Mouse (Mus musculus): ENCODE measurements around the gene Paqr4.

Gene Paqr4

DNA sequence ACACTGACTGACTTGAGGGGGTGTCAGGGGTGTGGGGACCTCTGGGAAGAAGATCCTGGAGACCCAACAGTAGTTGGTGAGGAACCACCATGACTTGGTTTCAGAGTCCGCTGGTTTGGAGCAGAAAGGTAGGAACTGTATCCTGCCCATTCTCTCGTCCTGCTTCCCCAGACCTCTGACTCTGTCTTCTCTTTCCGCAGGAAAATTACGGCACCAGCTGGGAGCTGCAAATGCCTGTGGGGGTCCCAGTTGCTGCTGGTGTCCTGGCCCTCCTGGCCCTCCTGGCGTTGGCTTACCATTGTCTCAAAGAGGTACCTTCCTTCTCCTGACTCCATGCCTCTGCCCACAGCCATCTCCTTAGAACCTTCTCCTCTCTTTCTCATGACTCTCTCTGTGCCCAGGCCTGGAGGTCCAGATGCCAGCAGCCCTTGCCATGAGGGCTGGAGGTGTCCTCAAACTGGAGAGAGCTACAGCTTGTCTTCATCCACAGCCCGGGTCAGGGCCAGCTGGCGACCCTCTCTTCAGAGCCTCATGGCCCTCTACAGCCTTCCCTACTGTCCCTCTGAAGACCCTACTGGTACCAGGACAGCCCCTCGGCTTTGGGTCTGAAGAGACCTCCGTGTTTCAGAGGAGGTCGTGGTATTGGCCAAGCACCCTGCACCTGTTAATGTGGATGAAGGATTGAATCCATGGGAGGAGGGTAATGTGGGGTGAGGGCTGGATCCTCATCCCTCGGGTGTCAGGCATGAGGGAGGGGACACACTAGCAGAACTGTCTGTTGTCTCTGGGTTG is 8.9 kb upstream of the Paqr4 start:
- DNase-seq (ENCODE audit: low spot score in 2 of 2) = no peak

- peak in 1 of 2 experiments; percentile 75 for DNase-seq (ENCODE audit: low spot score in 2 of 2)
These were observed 8.1 kb upstream of the Paqr4 start for GRCm38 (mm10) chr17:23748631-23749391.

DNA sequence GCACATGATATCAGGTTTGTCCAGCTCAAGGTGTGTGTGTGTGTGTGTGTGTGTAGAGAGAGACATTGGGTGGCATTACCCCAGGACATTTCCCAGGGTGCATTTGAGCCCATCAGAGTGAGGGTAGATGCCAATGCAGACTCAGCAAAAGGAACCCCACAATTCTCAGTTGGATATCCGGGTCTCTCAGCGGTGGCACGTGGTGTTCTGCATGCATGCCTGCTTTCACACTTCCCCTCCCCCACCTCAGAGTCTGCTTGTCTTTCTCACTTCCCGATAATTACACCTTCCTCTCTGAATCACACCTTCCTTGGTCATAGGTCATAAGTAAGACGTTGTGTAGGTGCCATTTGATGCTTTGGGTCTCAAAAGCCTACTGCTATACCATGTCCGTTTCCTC is 7.4 kb upstream of the Paqr4 start:
- no peak for DNase-seq (ENCODE audit: low spot score in 2 of 2)

DNA sequence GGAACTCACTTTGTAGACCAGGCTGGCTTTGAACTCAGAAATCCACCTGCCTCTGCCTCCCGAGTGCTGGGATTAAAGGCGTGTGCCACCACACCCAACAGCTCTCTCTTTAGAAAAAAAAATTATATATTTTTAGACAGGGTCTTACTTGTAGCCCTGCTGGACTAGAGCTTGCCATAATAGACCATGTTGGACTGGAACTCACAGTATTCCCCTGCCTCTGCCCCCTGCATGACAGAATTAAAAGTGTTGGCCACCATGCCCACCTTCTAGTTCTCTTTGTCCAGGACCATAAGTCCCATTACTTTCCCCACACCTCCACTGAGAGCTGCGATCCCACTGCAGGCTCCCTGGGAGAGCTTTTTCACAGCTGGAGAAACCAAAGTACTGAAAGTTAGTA is 6.8 kb upstream of the Paqr4 start:
- DNase-seq (ENCODE audit: low spot score in 2 of 2) = no peak

DNA sequence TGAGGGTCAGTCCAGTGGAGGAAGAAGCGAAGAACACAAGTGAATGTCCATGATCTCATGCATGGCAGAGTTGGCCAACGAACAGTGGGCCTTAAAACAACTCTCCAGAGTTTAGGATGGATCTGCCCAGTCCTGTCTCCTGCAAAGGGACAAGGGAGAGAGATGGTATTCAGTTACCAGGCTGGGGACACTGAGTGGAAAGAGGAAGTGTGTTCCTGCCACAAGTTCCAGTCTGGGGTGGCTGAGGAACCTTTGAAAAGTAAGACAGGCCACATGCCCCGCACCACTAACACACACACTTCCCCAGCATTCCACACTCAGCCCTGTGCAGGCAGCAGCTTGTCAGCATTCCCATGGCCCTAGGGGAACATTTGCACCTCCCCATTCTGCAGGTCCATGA is 6.1 kb upstream of the Paqr4 start:
- DNase-seq (ENCODE audit: low spot score in 2 of 2) = no peak

- no peak for DNase-seq (ENCODE audit: low spot score in 2 of 2)
These were observed 5.6 kb upstream of the Paqr4 start for GRCm38 (mm10) chr17:23746311-23746710.

- DNase-seq (ENCODE audit: low spot score in 2 of 2) = no peak
These were observed 4.9 kb upstream of the Paqr4 start, which contains the start of gene Kremen2 for GRCm38 (mm10) chr17:23745301-23746251. TSS of gene Kremen2 (minus strand) at chr17:23745833.

DNA sequence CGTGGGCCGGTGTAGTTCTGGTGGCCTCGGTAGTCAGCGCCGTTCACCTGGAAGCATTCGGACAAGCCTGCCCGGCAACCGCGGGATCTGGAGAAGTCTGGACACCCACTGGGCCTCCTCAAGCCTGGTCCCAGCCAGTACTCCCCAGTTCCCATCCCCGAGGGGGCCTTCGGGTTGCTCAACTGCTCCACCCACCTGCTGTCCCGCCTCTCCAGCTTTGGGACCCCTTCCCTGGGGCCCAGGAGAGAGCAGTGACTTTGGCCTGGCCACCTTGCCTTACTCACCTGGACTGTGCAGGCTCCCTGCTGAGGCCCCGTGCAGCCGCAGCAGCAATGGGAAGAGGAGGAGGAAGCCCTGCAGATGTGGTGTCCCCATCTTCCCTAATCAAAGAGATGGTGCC is 4.0 kb upstream of the Paqr4 start:
- DNase-seq (ENCODE audit: low spot score in 2 of 2) = no peak

DNA sequence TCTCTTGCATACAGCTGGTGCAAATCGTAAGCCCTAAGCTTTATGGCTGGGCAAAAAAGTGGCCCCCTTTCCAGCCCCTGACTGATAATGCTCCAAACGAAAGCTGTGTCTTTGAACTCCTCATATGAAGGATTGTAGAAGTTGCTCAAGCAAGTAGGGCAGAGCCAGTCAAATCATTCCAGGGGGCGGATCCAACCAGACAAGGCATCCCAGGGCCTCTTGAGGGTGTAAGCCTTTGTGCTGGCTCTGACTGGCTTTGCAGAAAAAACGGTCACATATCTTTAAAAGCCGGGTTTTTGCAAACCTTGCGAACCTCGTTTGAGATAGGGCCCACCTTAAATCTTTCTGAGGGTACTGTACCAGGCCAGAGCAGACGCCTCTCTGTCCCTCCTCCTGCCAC is 3.4 kb upstream of the Paqr4 start:
- DNase-seq (ENCODE audit: low spot score in 2 of 2) = no peak

DNA sequence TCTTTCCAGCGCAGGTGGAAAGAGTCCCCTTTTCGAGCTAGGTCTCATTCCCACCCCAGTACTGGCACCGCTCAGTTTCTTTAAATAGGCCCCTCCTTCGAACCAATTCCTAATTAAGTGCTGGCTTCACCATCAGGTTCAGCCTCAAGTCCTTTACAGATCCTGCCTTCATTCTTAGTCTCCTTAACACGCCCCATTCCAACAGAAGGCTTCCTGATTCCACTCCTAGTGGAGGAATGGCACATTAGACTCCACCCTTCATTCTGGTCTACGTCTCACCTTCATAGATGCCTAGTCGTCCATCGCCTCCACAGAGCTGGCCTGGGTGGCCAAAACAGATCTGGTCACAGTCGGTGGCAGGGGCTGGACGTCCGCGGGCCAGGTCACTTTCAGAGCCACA is 2.3 kb upstream of the Paqr4 start:
- no peak for DNase-seq (ENCODE audit: low spot score in 2 of 2)

GRCm38 (mm10) chr17:23742210-23742793 is 1.6 kb upstream of the Paqr4 start:
- no peak for DNase-seq (ENCODE audit: low spot score in 2 of 2)

GRCm38 (mm10) chr17:23741359-23742209 is 917 bp upstream of the Paqr4 start:
- no peak for DNase-seq (ENCODE audit: low spot score in 2 of 2)

- peak; percentile 82 to 94 for DNase-seq (ENCODE audit: low spot score in 2 of 2)
These were observed 507 bp downstream of the Paqr4 start for GRCm38 (mm10) chr17:23740136-23740584.

DNA sequence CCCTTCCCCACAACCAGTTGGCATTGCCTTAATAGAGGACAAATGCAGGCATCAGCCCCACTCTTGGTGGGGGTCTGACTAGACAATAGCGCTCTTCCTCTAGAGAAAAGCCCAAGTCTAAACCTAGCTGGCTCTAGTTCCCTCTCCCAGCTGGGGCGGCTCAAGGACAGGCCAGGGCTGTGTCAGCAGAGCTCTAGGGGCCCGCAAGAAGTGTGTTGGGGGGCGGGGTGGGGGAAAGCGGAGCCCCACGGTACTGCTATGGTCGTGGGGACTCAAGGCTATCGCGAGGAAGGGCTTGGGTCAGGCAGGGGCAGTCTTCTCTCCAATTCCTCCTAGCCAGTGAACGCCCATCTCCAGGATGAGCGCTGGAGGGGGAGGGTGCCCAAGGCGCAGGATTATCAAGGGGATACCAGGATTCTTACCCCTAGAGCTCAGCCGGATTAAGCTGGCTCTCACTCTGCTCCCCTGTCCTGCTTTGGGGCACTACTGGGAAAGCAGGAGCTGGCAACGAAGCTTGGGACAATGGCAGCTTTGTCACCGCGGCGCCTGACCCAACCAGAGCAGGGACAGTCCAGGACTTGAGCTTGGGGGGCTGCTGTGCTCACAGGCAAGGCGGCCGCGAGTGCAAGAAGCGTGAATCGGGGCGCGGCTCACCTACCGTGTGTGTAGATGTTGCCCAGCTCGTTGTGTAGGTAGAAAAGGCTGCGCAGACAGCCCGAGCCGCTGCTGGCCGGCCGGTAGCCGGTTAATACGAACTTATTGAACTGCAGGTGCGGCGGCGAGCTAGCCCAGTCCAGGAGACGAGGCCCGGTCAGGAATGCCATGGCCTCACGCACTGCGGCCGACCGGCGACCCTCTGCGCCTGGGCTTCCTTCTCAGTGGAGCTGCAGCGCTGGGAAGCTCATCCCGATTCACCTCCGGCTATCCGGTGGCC is 1.2 kb downstream of the Paqr4 start:
- DNase-seq (ENCODE audit: low spot score in 2 of 2) = peak in 1 of 2 experiments; percentile 46

- no peak for DNase-seq (ENCODE audit: low spot score in 2 of 2)
These were observed 1.8 kb downstream of the Paqr4 start for GRCm38 (mm10) chr17:23738836-23739201.

- no peak for DNase-seq (ENCODE audit: low spot score in 2 of 2)
These were observed 2.9 kb downstream of the Paqr4 start for GRCm38 (mm10) chr17:23737493-23738445.

DNA sequence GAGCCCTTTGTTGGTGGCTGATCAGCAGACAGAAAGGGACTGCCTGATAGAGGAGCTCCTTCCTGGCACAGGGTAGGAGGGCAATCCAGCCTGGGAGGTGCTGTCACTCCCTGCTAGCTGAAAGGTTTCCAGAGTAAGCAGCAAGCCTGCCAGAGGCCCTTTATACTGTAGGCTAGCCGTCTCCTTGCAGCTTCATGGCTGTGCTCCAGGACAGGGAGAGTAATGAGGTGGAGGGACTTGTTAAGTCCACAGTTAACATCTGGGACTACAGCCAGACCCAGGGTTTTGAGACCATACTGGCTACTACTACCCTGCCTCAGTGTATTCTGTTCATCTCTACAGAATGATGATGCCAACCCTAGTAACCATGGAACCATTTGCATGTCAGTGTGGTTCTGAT is 6.3 kb downstream of the Paqr4 start:
- no peak for DNase-seq (ENCODE audit: low spot score in 2 of 2)

DNA sequence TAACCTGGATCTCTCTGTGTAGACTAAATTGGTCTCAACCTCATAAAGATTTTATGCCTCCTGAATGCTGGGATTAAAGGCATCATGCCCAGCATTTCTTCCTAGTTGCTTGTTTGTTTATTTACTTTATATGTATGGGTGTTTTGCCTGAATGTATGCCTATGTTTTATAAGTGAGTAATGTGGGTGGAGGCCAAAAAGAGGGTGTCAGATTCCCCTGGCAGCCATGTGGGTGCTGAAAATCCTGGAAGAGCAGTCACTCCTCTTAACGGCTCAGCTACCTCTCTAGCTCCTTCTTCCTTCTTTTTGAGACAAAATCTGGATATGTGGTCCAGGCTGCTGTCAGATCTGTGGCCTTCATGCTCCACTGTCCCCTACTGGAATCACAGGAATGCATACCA is 10.2 kb downstream of the Paqr4 start:
- no peak for DNase-seq (ENCODE audit: low spot score in 2 of 2)
